Comparison of ENCODE assay signal across 8 mouse cellular contexts in genomic region chrX:167212707-167213106, GRCm38 (mm10). TPM values are rescaled to one million over a fixed set of nuclear protein-coding genes. Genes with fewer than 3 reads are reported as not detected.
DNase-seq lines count a peak whose midpoint lies in the region; ATAC-seq lines count a peak whose summit lies in the region.
"Had no signal": no experiment of that assay in that cellular context is flagged by ENCODE, and none has a peak within 500 bp of the region (broad histone marks: within the 10 kb centered on the region; RNA-seq: fewer than 3 reads in every experiment).

No protein-coding gene starts in this region.

- intact Hi-C loops in heart, postnatal 14 days (cut with DNase I) = no loop called here

- H3K27ac ChIP-seq in embryonic facial prominence, embryonic 10.5 days (replicated peaks) = peak overlapping the region; percentile 44; the same call in 1 of the 2 replicates
- peak overlapping the region; percentile 21; the same call in 1 of the 2 replicates for H3K27ac ChIP-seq in stomach, embryonic 14.5 days (ENCODE audit: low read length)
- H3K27ac ChIP-seq: liver, embryonic 13.5 days had no signal

- peak; percentile 45 to 57 for DNase-seq in right cerebral cortex, postnatal 10 days (ENCODE audit: low spot score in 2 of 2)
- DNase-seq in right cerebral cortex, adult 18-20 months = no peak
- DNase-seq in embryonic facial prominence, embryonic 10.5 days (ENCODE audit: low spot score) = peak; percentile 47
- DNase-seq in heart, postnatal 14 days = peak; percentile 26 to 54
- peak; percentile 35 to 43 for DNase-seq in kidney, postnatal 36 days
- no peak for DNase-seq in frontal cortex, postnatal 14 days (ENCODE audit: low spot score in 2 of 2)
- DNase-seq: liver, embryonic 13.5 days had no signal

- peak; percentile 51; the same call in 1 of the 2 replicates for ATAC-seq in stomach, embryonic 14.5 days (ENCODE audit: insufficient number of reproducible peaks, insufficient read depth, low FRiP score, low read depth)

- peaks cover 9% of the 10 kb centered on the region for H3K4me1 ChIP-seq in embryonic facial prominence, embryonic 10.5 days
- H3K4me1 ChIP-seq in stomach, embryonic 14.5 days (ENCODE audit: control insufficient read depth, insufficient read depth, low read length) = no peaks in the 10 kb centered on the region

- H3K9me3 ChIP-seq in embryonic facial prominence, embryonic 10.5 days = no peaks in the 10 kb centered on the region
- no peaks in the 10 kb centered on the region for H3K9me3 ChIP-seq in stomach, embryonic 14.5 days (ENCODE audit: control insufficient read depth, low read depth, low read length)
- H3K9me3 ChIP-seq: liver, embryonic 13.5 days had no signal

- H3K4me2 ChIP-seq in stomach, embryonic 14.5 days (replicated peaks; ENCODE audit: low read depth, low read length) = peak overlapping the region; percentile 14; the same call in 1 of the 2 replicates
- H3K4me2 ChIP-seq: liver, embryonic 13.5 days had no signal

- H3K4me3 ChIP-seq in embryonic facial prominence, embryonic 10.5 days = no peak overlapping the region
- H3K4me3 ChIP-seq in stomach, embryonic 14.5 days (ENCODE audit: low read depth, low read length) = no peak overlapping the region
- H3K4me3 ChIP-seq: liver, embryonic 13.5 days had no signal

- H3K9ac ChIP-seq in stomach, embryonic 14.5 days (replicated peaks; ENCODE audit: low read depth, low read length) = no peak overlapping the region
- H3K9ac ChIP-seq: liver, embryonic 13.5 days had no signal

- H3K36me3 ChIP-seq in embryonic facial prominence, embryonic 10.5 days (replicated peaks) = no peaks in the 10 kb centered on the region
- H3K36me3 ChIP-seq in stomach, embryonic 14.5 days (ENCODE audit: control insufficient read depth, insufficient read depth, low read length) = no peaks in the 10 kb centered on the region
- H3K36me3 ChIP-seq: liver, embryonic 13.5 days had no signal

- 23% methylated on average over 8 of the region's 8 CpGs for WGBS in embryonic facial prominence, embryonic 10.5 days
- 30% methylated on average over 8 of the region's 8 CpGs for WGBS in stomach, embryonic 14.5 days

- H3K27me3 ChIP-seq in embryonic facial prominence, embryonic 10.5 days (replicated peaks; ENCODE audit: low read depth, poor library complexity, severe bottlenecking) = peaks cover 50% of the 10 kb centered on the region
- no peaks in the 10 kb centered on the region for H3K27me3 ChIP-seq in stomach, embryonic 14.5 days (ENCODE audit: control insufficient read depth, insufficient read depth, low read length)

RNA-seq across cellular contexts. Expression of gene Tmsb4x, which starts 3.6 kb away (rescaled TPM):
- 2,138 and 2,201 TPM in 2 replicates for polyA plus RNA-seq in embryonic facial prominence, embryonic 10.5 days (2016; fragmentation: Nextera tagmentation; extraction: Ambion mirVana)
- 100 to 1,000 TPM; 543 to 602 TPM for total RNA-seq in heart, postnatal 14 days (2021)
- 5,407 TPM in 2 replicates for polyA plus RNA-seq in stomach, embryonic 14.5 days (2014; fragmentation: Nextera tagmentation; extraction: Ambion mirVana)

RNA-seq across cellular contexts. Expression of gene Tlr8, which starts 51.4 kb away (rescaled TPM):
- 0.05 TPM in 1 of 2 replicates, not detected in the other for polyA plus RNA-seq in embryonic facial prominence, embryonic 10.5 days (2016; fragmentation: Nextera tagmentation; extraction: Ambion mirVana)
- total RNA-seq in heart, postnatal 14 days (2021) = 1 to 10 TPM; 1.9 to 2.2 TPM
- polyA plus RNA-seq in stomach, embryonic 14.5 days (2014; fragmentation: Nextera tagmentation; extraction: Ambion mirVana) = 0.20 and 0.62 TPM in 2 replicates

Comparison
In these comparisons a context has a peak if more than half of its experiments do, and no peak if none do; other contexts are left out.
1. DNase-seq: peak in right cerebral cortex, postnatal 10 days (2 of 2), embryonic facial prominence, embryonic 10.5 days (single experiment), heart, postnatal 14 days (2 of 2) and kidney, postnatal 36 days (2 of 2); none in right cerebral cortex, adult 18-20 months (single experiment) and frontal cortex, postnatal 14 days (0 of 2).